Mouse (Mus musculus) MEL (cell line): ENCODE results near the gene Fzd5. TPM values are rescaled to one million over a fixed set of nuclear protein-coding genes. Genes with fewer than 3 reads are reported as not detected.

ENCODE experiments used
- DNase-seq: peaks from one replicate; pipeline ENCODE4 v3.0.0; 2011; ENCODE audit warnings: low read depth, low spot score
- H3K27ac ChIP-seq: 2 replicates; pipeline ENCODE4 v1.5.1; 2012; ENCODE audit warnings: low read depth, mild to moderate bottlenecking, control low read depth, low read length, moderate library complexity; ENCODE audit not compliant: control insufficient read depth
- H3K27me3 ChIP-seq, 2 experiments: fragments of 150-350 bp in 1 of 2; sonication (generic) in 1 of 2; 2 replicates each; pipeline ENCODE4 v1.6.1; 2012; ENCODE audit warnings: low read length in 2 of 2, mild to moderate bottlenecking in 2 of 2, improper control_type of control experiment in 1 of 2, moderate library complexity in 1 of 2; ENCODE audit not compliant: insufficient read depth in 2 of 2, control insufficient read depth in 1 of 2
- H3K36me3 ChIP-seq, 2 experiments: 2 replicates each; pipeline ENCODE4 v1.6.1; 2012 to 2014; ENCODE audit warnings: low read length in 2 of 2, improper control_type of control experiment in 1 of 2, inconsistent platforms in 1 of 2, mild to moderate bottlenecking in 1 of 2; ENCODE audit not compliant: insufficient read depth in 2 of 2, control insufficient read depth in 1 of 2
- H3K4me1 ChIP-seq, 2 experiments: fragments of 150-350 bp in 1 of 2; sonication (generic) in 1 of 2; 2 replicates each; pipeline ENCODE4 v1.6.1; 2012; ENCODE audit warnings: low read length in 2 of 2, improper control_type of control experiment in 1 of 2, mild to moderate bottlenecking in 1 of 2; ENCODE audit not compliant: insufficient read depth in 2 of 2, control insufficient read depth in 1 of 2
- H3K4me3 ChIP-seq, 2 experiments: fragments of 150-350 bp in 1 of 2; sonication (generic) in 1 of 2; 2 replicates each; pipeline ENCODE4 v1.5.1; 2012; ENCODE audit warnings: low read depth in 2 of 2, low read length in 2 of 2, mild to moderate bottlenecking in 2 of 2, moderate library complexity in 2 of 2, control low read depth in 1 of 2, improper control_type of control experiment in 1 of 2; ENCODE audit not compliant: control insufficient read depth in 1 of 2, insufficient read depth in 1 of 2
- H3K79me2 ChIP-seq: 2 replicates; pipeline ENCODE4 v1.6.1; 2012; ENCODE audit warnings: mild to moderate bottlenecking, low read length, moderate library complexity; ENCODE audit not compliant: control insufficient read depth, poor library complexity, insufficient read depth
- H3K9ac ChIP-seq: 2 replicates; pipeline ENCODE4 v1.6.1; 2012; ENCODE audit warnings: low read depth, mild to moderate bottlenecking, control low read depth, low read length, moderate library complexity; ENCODE audit not compliant: control insufficient read depth, poor library complexity, severe bottlenecking
- H3K9me3 ChIP-seq: fragments of 150-350 bp; sonication (generic); replicated peaks from 2 replicates; pipeline ENCODE4 v1.6.1; 2012; ENCODE audit warnings: mild to moderate bottlenecking, low read length, improper control_type of control experiment, moderate library complexity; ENCODE audit not compliant: insufficient read depth
- BHLHE40 ChIP-seq: IDR thresholded peaks from 2 replicates; pipeline ENCODE4 v1.6.1; 2012; ENCODE audit warnings: low read depth, mild to moderate bottlenecking, inconsistent platforms, low read length, improper control_type of control experiment, borderline replicate concordance
- CHD1 ChIP-seq: IDR thresholded peaks from 2 replicates; pipeline ENCODE4 v1.6.1; 2012; ENCODE audit warnings: low read depth, mild to moderate bottlenecking, inconsistent platforms, low read length, improper control_type of control experiment
- CHD2 ChIP-seq: IDR thresholded peaks from 2 replicates; pipeline ENCODE4 v1.6.1; 2011; ENCODE audit warnings: low read length, improper control_type of control experiment
- CTCF ChIP-seq, 3 experiments: IDR thresholded peaks in 2 of 3; conservative IDR thresholded peaks in 1 of 3; 2 replicates each; pipeline ENCODE4 v1.5.1; 2011 to 2012; ENCODE audit warnings: low read length in 3 of 3, low read depth in 2 of 3, mild to moderate bottlenecking in 2 of 3, improper control_type of control experiment in 1 of 3, inconsistent platforms in 1 of 3, mixed read lengths in 1 of 3, moderate library complexity in 1 of 3; ENCODE audit not compliant: control insufficient read depth in 1 of 3, insufficient read depth in 1 of 3, poor library complexity in 1 of 3, severe bottlenecking in 1 of 3
- E2F4 ChIP-seq: IDR thresholded peaks from 2 replicates; pipeline ENCODE4 v1.6.1; 2011; ENCODE audit warnings: low read depth, low read length, improper control_type of control experiment, borderline replicate concordance
- ELF1 ChIP-seq: IDR thresholded peaks from 2 replicates; pipeline ENCODE4 v1.6.1; 2014; ENCODE audit warnings: low read depth, mild to moderate bottlenecking, inconsistent platforms, low read length, improper control_type of control experiment, moderate library complexity
- EP300 ChIP-seq, 2 experiments: IDR thresholded peaks; 2 replicates each; pipeline ENCODE4 v1.6.1; 2011; ENCODE audit warnings: improper control_type of control experiment in 2 of 2, low read length in 2 of 2, low read depth in 1 of 2, mild to moderate bottlenecking in 1 of 2
- ETS1 ChIP-seq: IDR thresholded peaks from 2 replicates; pipeline ENCODE4 v1.6.1; 2012; ENCODE audit warnings: low read depth, mild to moderate bottlenecking, inconsistent platforms, low read length, improper control_type of control experiment, moderate library complexity
- HCFC1 ChIP-seq: IDR thresholded peaks from 2 replicates; pipeline ENCODE4 v1.6.1; 2012; ENCODE audit warnings: low read depth, mild to moderate bottlenecking, inconsistent platforms, low read length, improper control_type of control experiment, moderate library complexity
- KAT2A ChIP-seq: conservative IDR thresholded peaks from 2 replicates; pipeline ENCODE4 v1.6.1; 2012; ENCODE audit warnings: low read depth, low read length, improper control_type of control experiment, inconsistent platforms
- MAFK ChIP-seq: IDR thresholded peaks from 2 replicates; pipeline ENCODE4 v1.6.1; 2011; ENCODE audit warnings: low read depth, mild to moderate bottlenecking, low read length, improper control_type of control experiment, borderline replicate concordance
- MAX ChIP-seq: IDR thresholded peaks from 2 replicates; pipeline ENCODE4 v1.6.1; 2011; ENCODE audit warnings: low read length, improper control_type of control experiment
- MEF2A ChIP-seq: IDR thresholded peaks from 2 replicates; pipeline ENCODE4 v1.6.1; 2014; ENCODE audit warnings: low read depth, mild to moderate bottlenecking, inconsistent platforms, low read length, improper control_type of control experiment; ENCODE audit not compliant: poor library complexity, insufficient replicate concordance, severe bottlenecking; ENCODE audit errors: extremely low read depth
- MXI1 ChIP-seq: IDR thresholded peaks from 2 replicates; pipeline ENCODE4 v1.6.1; 2011; ENCODE audit warnings: mild to moderate bottlenecking, low read depth, low read length, improper control_type of control experiment
- MYC ChIP-seq: IDR thresholded peaks from 2 replicates; pipeline ENCODE4 v1.6.1; 2011; ENCODE audit warnings: low read depth, mild to moderate bottlenecking, low read length, improper control_type of control experiment, moderate library complexity
- NELFE ChIP-seq: IDR thresholded peaks from 2 replicates; pipeline ENCODE4 v1.6.1; 2011; ENCODE audit warnings: low read depth, low read length, improper control_type of control experiment
- POLR2A ChIP-seq, 2 experiments: IDR thresholded peaks; 2 replicates each; pipeline ENCODE4 v1.6.1; 2011 to 2012; ENCODE audit warnings: low read length in 2 of 2, mild to moderate bottlenecking in 2 of 2, control low read depth in 1 of 2, improper control_type of control experiment in 1 of 2, low read depth in 1 of 2, moderate library complexity in 1 of 2; ENCODE audit not compliant: control insufficient read depth in 1 of 2, insufficient read depth in 1 of 2, poor library complexity in 1 of 2
- POLR2AphosphoS2 ChIP-seq: IDR thresholded peaks from 2 replicates; pipeline ENCODE4 v1.6.1; 2011; ENCODE audit warnings: low read length, improper control_type of control experiment
- RAD21 ChIP-seq: IDR thresholded peaks from 2 replicates; pipeline ENCODE4 v1.6.1; 2011; ENCODE audit warnings: mild to moderate bottlenecking, low read depth, low read length, improper control_type of control experiment
- RCOR1 ChIP-seq: IDR thresholded peaks from 2 replicates; pipeline ENCODE4 v1.6.1; 2012; ENCODE audit warnings: low read depth, mild to moderate bottlenecking, inconsistent platforms, low read length, improper control_type of control experiment
- TCF12 ChIP-seq: IDR thresholded peaks from 2 replicates; pipeline ENCODE4 v1.6.1; 2014; ENCODE audit warnings: low read depth, mild to moderate bottlenecking, inconsistent platforms, low read length, improper control_type of control experiment, moderate library complexity
- USF2 ChIP-seq, 2 experiments: IDR thresholded peaks; 2 replicates each; pipeline ENCODE4 v1.6.1; 2011 to 2012; ENCODE audit warnings: improper control_type of control experiment in 2 of 2, low read length in 2 of 2, borderline replicate concordance in 1 of 2, inconsistent platforms in 1 of 2, low read depth in 1 of 2, mild to moderate bottlenecking in 1 of 2; ENCODE audit not compliant: insufficient read depth in 1 of 2
- polyA plus RNA-seq, 2 experiments: library from polyadenylated mRNA; stranded (reverse) in 1 of 2; unstranded in 1 of 2; fragments of >175 nt in 1 of 2; fragments of >200 nt in 1 of 2; gene quantifications; 2 replicates each; pipeline versions ENCODE4 v1.2.1 to v1.2.4; 2012; ENCODE audit warnings: low replicate concordance in 2 of 2, low read depth in 1 of 2; ENCODE audit not compliant: insufficient read length in 2 of 2, insufficient read depth in 1 of 2, missing spikeins in 1 of 2
- total RNA-seq: library from RNA; depleted of rRNA; stranded (reverse); fragments of 300-350 nt; gene quantifications from 2 replicates; pipeline ENCODE4 v1.2.3, GENCODE M21; 2012

Fzd5 gene
- total and polyA plus RNA-seq, 3 experiments = 1.4 to 2.9 TPM; not detected in 1

DNA sequence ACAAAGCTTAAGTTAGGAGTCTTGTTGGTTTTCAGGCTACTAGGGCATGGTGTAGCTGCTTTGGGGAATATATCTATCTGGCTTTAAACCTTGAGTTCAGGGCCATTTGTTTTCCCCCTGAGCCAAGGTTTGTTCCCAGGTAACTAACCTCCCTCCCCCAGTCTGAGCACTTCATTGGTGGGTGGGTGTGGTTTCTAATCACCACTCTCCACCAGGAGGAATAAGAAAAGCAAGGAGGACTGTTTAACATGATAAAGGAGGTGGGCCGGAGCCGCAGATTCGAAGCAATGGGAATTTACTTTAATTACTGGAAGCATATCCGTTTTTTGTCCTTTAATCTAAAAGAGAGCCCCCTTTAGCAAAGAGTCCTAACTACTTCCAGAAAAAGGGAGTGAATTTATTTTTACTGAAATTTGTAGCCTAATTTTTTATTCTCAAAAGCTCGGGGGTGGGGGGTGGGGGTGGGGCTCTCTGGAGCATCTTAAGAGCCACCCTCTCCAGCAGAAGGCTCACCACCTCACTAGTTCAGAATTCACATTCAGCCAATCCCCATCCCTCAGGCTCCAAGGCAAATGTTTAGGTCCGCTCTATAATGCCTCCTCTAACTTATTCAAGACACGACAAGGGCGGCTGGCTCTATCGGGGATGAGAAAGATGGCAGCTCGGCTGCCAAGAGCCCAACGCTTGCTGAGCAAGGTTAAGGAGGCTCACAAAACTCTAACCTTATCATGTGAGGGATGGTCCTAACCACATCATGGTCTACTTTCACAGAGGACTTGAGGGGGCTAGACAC, 3.9 kb downstream of the Fzd5 start (continued):
- TF ChIP-seq HCFC1 = 0 out of 2 replicates have a peak, but pooled peaks have one; percentile 22
- no peak for TF ChIP-seq USF2 (IDR thresholded peaks at IDR 0.05; ENCODE audit: borderline replicate concordance in 1 of 2, insufficient read depth in 1 of 2, low read depth in 1 of 2, low read length in 2 of 2)
- TF ChIP-seq NELFE = no peak
- TF ChIP-seq MAFK = no peak
- TF ChIP-seq CHD2 = no peak
- no peak for TF ChIP-seq RAD21
- TF ChIP-seq MEF2A = no peak
- TF ChIP-seq E2F4 = no peak
- TF ChIP-seq POLR2A (IDR thresholded peaks at IDR 0.05; ENCODE audit: control insufficient read depth in 1 of 2, insufficient read depth in 1 of 2, low read depth in 1 of 2, low read length in 2 of 2, poor library complexity in 1 of 2) = no peak
- no peak for TF ChIP-seq POLR2AphosphoS2
- TF ChIP-seq CHD1 = no peak
- no peak for TF ChIP-seq KAT2A
- TF ChIP-seq ELF1 = no peak
- 0 out of 2 replicates have a peak, but pooled peaks have one; percentile 26 for TF ChIP-seq MYC
- no peak for TF ChIP-seq BHLHE40
- TF ChIP-seq ETS1 = peak; percentile 30; the same call in 1 of the 2 replicates
- no peak for TF ChIP-seq MAX
- peak; percentile 77 to 85 for TF ChIP-seq EP300 (IDR thresholded peaks at IDR 0.05; ENCODE audit: low read depth in 1 of 2, low read length in 2 of 2)
- TF ChIP-seq RCOR1 = no peak; the same call in 1 of the 2 replicates

DNA sequence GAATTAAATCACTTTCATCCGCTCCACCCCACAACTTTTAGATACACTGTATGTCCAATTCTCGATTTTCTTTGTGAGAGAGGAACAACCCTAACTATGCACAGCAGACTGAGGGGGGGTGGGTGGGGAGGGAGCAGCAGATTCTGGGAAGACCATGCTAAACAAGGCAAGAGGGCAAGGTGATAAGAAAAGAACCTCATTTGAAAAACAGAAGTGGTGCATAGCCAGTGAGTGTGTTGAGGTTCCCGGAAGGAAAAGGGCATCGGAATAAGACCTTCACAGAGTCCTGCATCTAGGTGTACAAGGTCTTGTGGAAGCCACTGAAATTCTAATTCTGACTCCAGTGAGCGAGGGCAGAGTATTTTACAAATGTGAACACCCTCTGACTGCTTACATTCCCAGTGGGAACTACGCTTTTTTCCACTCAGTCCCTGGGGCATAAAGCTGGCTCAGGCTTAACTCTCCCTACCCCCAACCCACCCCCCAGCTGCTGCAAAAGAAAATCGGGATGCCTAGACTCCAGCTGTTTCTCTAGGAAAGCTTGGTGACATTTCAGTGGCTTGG, 4.8 kb downstream of the Fzd5 start:
- H3K4me3 ChIP-seq = no peak overlapping the region; a peak in 1 of 4 replicates
- H3K27me3 ChIP-seq = no peaks in the 10 kb centered on the region
- TF ChIP-seq RCOR1 = no peak
- TF ChIP-seq TCF12 = no peak
- TF ChIP-seq RAD21 = no peak
- no peak for TF ChIP-seq CTCF (IDR thresholded peaks at IDR 0.05 in 2 of 3, conservative IDR thresholded peaks at IDR 0.05 in 1 of 3; ENCODE audit: control insufficient read depth in 1 of 3, insufficient read depth in 1 of 3, low read depth in 2 of 3, low read length in 3 of 3, poor library complexity in 1 of 3, severe bottlenecking in 1 of 3)
- no peak for TF ChIP-seq MXI1
- 0 out of 2 replicates have a peak overlapping the region, but pooled peaks have one; percentile 17 for H3K9ac ChIP-seq
- peak; percentile 40 for DNase-seq
- peaks cover 11 to 28% of the 10 kb centered on the region in 2 experiments for H3K4me1 ChIP-seq
- H3K27ac ChIP-seq = peak overlapping the region; percentile 24
- no peaks in the 10 kb centered on the region for H3K9me3 ChIP-seq
- peaks cover 0 to 17% of the 10 kb centered on the region in 2 experiments; a peak in 2 of 4 replicates for H3K36me3 ChIP-seq
- no peaks in the 10 kb centered on the region; the same call in 1 of the 2 replicates for H3K79me2 ChIP-seq
